Mouse (Mus musculus) G1E (cell line): ENCODE data around the gene Lingo2.

Experiments
- CTCF ChIP-seq: IDR thresholded peaks from 2 replicates; pipeline ENCODE4 v1.5.1; 2012; ENCODE audit warnings: low read depth, low read length, inconsistent platforms, mixed read lengths
- GATA1 ChIP-seq: IDR thresholded peaks from 2 replicates; pipeline ENCODE4 v1.6.1; 2012; ENCODE audit warnings: borderline replicate concordance, low read length, inconsistent platforms, mixed read lengths
- GATA2 ChIP-seq: IDR thresholded peaks from 2 replicates; pipeline ENCODE4 v1.6.1; 2012; ENCODE audit warnings: low read depth, low read length, inconsistent platforms, borderline replicate concordance

- TF ChIP-seq CTCF, result no peak
- TF ChIP-seq GATA1, result no peak
- TF ChIP-seq GATA2, result no peak
These were observed 1143.9 kb downstream of the Lingo2 start for GRCm38 (mm10) chr4:35807497-35808210.
